Mouse (Mus musculus) layer of hippocampus, adult 8-10 months (tissue): Measurements from ENCODE around the gene Tsku. TPM values are rescaled to one million over a fixed set of nuclear protein-coding genes. Genes with fewer than 3 reads are reported as not detected.

ENCODE experiments used
- total RNA-seq, 4 experiments: library from RNA; stranded (reverse); gene quantifications; 2 replicates each; pipeline ENCODE4 v1.2.4; 2022

Gene Tsku
- total RNA-seq, 4 experiments from 2014 or later = 1.6 to 2.8 (median 2.3) TPM

Other genes starting within 250 kb of the Tsku start
- gene Myo7a, start 241.8 kb downstream of the Tsku start, total RNA-seq = 10 to 100 TPM; 11.1 to 15.0 (median 13.2) TPM
- 1 to 10 TPM in 3 of 4 experiments, under 1 TPM in 1; 0.92 to 1.3 (median 1.1) TPM for gene Omp, start 215.8 kb downstream of the Tsku start, total RNA-seq
- gene Capn5, start 183.1 kb downstream of the Tsku start, total RNA-seq = 10 to 100 TPM; 37.9 to 46.5 (median 40.4) TPM
- gene B3gnt6, start 161.8 kb downstream of the Tsku start, total RNA-seq = under 1 TPM; 0.24 to 0.45 (median 0.29) TPM
- 10 to 100 TPM; 22.7 to 32.0 (median 24.3) TPM for gene Acer3, start 40.1 kb downstream of the Tsku start, total RNA-seq
- gene Gucy2d, start 79.1 kb upstream of the Tsku start, total RNA-seq = under 1 TPM in 1 of 4 experiments, not detected in 3; 0.17 TPM
- gene Lrrc32, start 128.0 kb upstream of the Tsku start, total RNA-seq = 1 to 10 TPM; 2.0 to 2.8 (median 2.4) TPM